ENCODE assay signal across 8 mouse cellular contexts in genomic region chr2:11601795-11602194, GRCm38 (mm10). TPM values are rescaled to one million over a fixed set of nuclear protein-coding genes. Genes with fewer than 3 reads are reported as not detected.
DNase-seq lines count a peak whose midpoint lies in the region; ATAC-seq lines count a peak whose summit lies in the region.

No protein-coding gene starts in this region.

- H3K27me3 ChIP-seq in heart, embryonic 16.5 days (ENCODE audit: control insufficient read depth, insufficient read depth, low read length), result no peaks in the 10 kb centered on the region
- no peaks in the 10 kb centered on the region for H3K27me3 ChIP-seq in hindbrain, embryonic 14.5 days (ENCODE audit: control insufficient read depth, insufficient read depth, low read length)
- no peaks in the 10 kb centered on the region for H3K27me3 ChIP-seq in midbrain, embryonic 12.5 days

- intact Hi-C loops in heart, postnatal 25 days (cut with DNase I), result loop anchor here (5.0 kb wide), 4 partner anchors 49 to 176 kb away; partner anchors contain the start of genes Ankrd16, Fbh1, Il15ra and Pfkfb3

- H3K9me3 ChIP-seq in heart, embryonic 16.5 days (replicated peaks; ENCODE audit: control insufficient read depth, low read length), result no peaks in the 10 kb centered on the region
- no peaks in the 10 kb centered on the region for H3K9me3 ChIP-seq in hindbrain, embryonic 14.5 days (ENCODE audit: control insufficient read depth, low read length)
- H3K9me3 ChIP-seq in midbrain, embryonic 12.5 days, result no peaks in the 10 kb centered on the region

- peak overlapping the region; percentile 98 for H3K9ac ChIP-seq in heart, embryonic 16.5 days (ENCODE audit: low read length)
- H3K9ac ChIP-seq in hindbrain, embryonic 14.5 days, result peak overlapping the region; percentile 93
- H3K9ac ChIP-seq in midbrain, embryonic 12.5 days (replicated peaks), result peak overlapping the region; percentile 97

- 71% methylated on average over 6 of the region's 6 CpGs for WGBS in heart, embryonic 16.5 days
- 93% methylated on average over 6 of the region's 6 CpGs for WGBS in hindbrain, embryonic 14.5 days
- 84% methylated on average over 6 of the region's 6 CpGs for WGBS in midbrain, embryonic 12.5 days

- H3K27ac ChIP-seq in heart, embryonic 16.5 days (ENCODE audit: low read length), result no peak overlapping the region
- no peak overlapping the region for H3K27ac ChIP-seq in brown adipose tissue, adult 24 weeks (replicated peaks; ENCODE audit: low read depth, low read length)
- no peak overlapping the region for H3K27ac ChIP-seq in hindbrain, embryonic 14.5 days
- H3K27ac ChIP-seq in midbrain, embryonic 12.5 days (replicated peaks), result no peak overlapping the region

- no peak for ATAC-seq in heart, embryonic 16.5 days (replicated peaks; ENCODE audit: extremely low read depth, insufficient read depth, low FRiP score)
- ATAC-seq in hindbrain, embryonic 14.5 days (ENCODE audit: low FRiP score), result no peak
- no peak for ATAC-seq in midbrain, embryonic 12.5 days (ENCODE audit: low FRiP score, low read depth)
- ATAC-seq in inflammation-experienced regulatory T-cells, adult 6 months, result no peak

- DNase-seq in heart, postnatal 25 days (ENCODE audit: low spot score), result no peak
- DNase-seq in hindbrain, embryonic 14.5 days (ENCODE audit: low spot score), result no peak
- no peak for DNase-seq in adrenal gland, adult (ENCODE audit: inconsistent age in 2 of 2, low spot score in 1 of 2)
- no peak for DNase-seq in layer of hippocampus, postnatal 36 days

- peak overlapping the region; percentile 96 for H3K4me3 ChIP-seq in heart, embryonic 16.5 days (ENCODE audit: low read length)
- H3K4me3 ChIP-seq in brown adipose tissue, adult 24 weeks (ENCODE audit: insufficient read depth, low read depth, low read length), result peak overlapping the region; percentile 83
- peak overlapping the region; percentile 87 for H3K4me3 ChIP-seq in hindbrain, embryonic 14.5 days (replicated peaks; ENCODE audit: low read length)
- peak overlapping the region; percentile 96 for H3K4me3 ChIP-seq in midbrain, embryonic 12.5 days

- peaks cover 28% of the 10 kb centered on the region for H3K36me3 ChIP-seq in heart, embryonic 16.5 days (ENCODE audit: control insufficient read depth, insufficient read depth)
- peaks cover 39% of the 10 kb centered on the region for H3K36me3 ChIP-seq in hindbrain, embryonic 14.5 days (replicated peaks; ENCODE audit: control insufficient read depth, insufficient read depth)
- H3K36me3 ChIP-seq in midbrain, embryonic 12.5 days, result peaks cover 32% of the 10 kb centered on the region

- peak overlapping the region; percentile 78 for H3K4me2 ChIP-seq in heart, embryonic 16.5 days (ENCODE audit: low read depth, low read length)
- H3K4me2 ChIP-seq in hindbrain, embryonic 14.5 days (replicated peaks), result peak overlapping the region; percentile 83
- H3K4me2 ChIP-seq in midbrain, embryonic 12.5 days (replicated peaks), result peak overlapping the region; percentile 85

- peaks cover 8% of the 10 kb centered on the region for H3K4me1 ChIP-seq in heart, embryonic 16.5 days (ENCODE audit: control insufficient read depth, insufficient read depth, low read length)
- peaks cover 7% of the 10 kb centered on the region; the same call in 1 of the 2 replicates for H3K4me1 ChIP-seq in brown adipose tissue, adult 24 weeks (ENCODE audit: control insufficient read depth, insufficient read depth, insufficient read length, low read length)
- peaks cover 10% of the 10 kb centered on the region for H3K4me1 ChIP-seq in hindbrain, embryonic 14.5 days (replicated peaks; ENCODE audit: control insufficient read depth, insufficient read depth, low read length)
- peaks cover 9% of the 10 kb centered on the region for H3K4me1 ChIP-seq in midbrain, embryonic 12.5 days

RNA-seq across cellular contexts. Expression of gene Rbm17, which starts 2.2 kb away (rescaled TPM):
- 84.5 and 102 TPM in 2 replicates for polyA plus RNA-seq in heart, embryonic 16.5 days (2015; fragmentation: Nextera tagmentation; extraction: Ambion mirVana)
- total RNA-seq in heart, postnatal 25 days (2021), result 10 to 100 TPM; 57.1 to 61.4 TPM
- 45.1 and 48.5 TPM in 2 replicates for polyA plus RNA-seq in brown adipose tissue, adult 24 weeks (2012; ENCODE audit: insufficient read depth, insufficient read length, missing spikeins)
- polyA plus RNA-seq in hindbrain, embryonic 14.5 days (2014; fragmentation: Nextera tagmentation; extraction: Ambion mirVana), result 116 and 118 TPM in 2 replicates
- 166 and 173 TPM in 2 replicates for polyA plus RNA-seq in midbrain, embryonic 12.5 days (2016; fragmentation: Nextera tagmentation; extraction: Ambion mirVana)
- polyA plus RNA-seq in inflammation-experienced regulatory T-cells, adult 6 months (2017; shearing (Covaris generic)), result 10 to 100 TPM; 31.6 to 40.5 (median 38.6) TPM
- 10 to 100 TPM; 72.4 to 86.0 TPM for total RNA-seq in layer of hippocampus, postnatal 36 days (2021)

RNA-seq across cellular contexts. Expression of gene Gm17490, which starts 24.3 kb away (rescaled TPM):
- not detected in 2 replicates for polyA plus RNA-seq in heart, embryonic 16.5 days (2015; fragmentation: Nextera tagmentation; extraction: Ambion mirVana)
- total RNA-seq in heart, postnatal 25 days (2021), result not detected
- not detected in 2 replicates for polyA plus RNA-seq in brown adipose tissue, adult 24 weeks (2012; ENCODE audit: insufficient read depth, insufficient read length, missing spikeins)
- polyA plus RNA-seq in hindbrain, embryonic 14.5 days (2014; fragmentation: Nextera tagmentation; extraction: Ambion mirVana), result not detected in 2 replicates
- not detected in 2 replicates for polyA plus RNA-seq in midbrain, embryonic 12.5 days (2016; fragmentation: Nextera tagmentation; extraction: Ambion mirVana)
- polyA plus RNA-seq in inflammation-experienced regulatory T-cells, adult 6 months (2017; shearing (Covaris generic)), result not detected
- total RNA-seq in layer of hippocampus, postnatal 36 days (2021), result not detected

RNA-seq across cellular contexts. Expression of gene Il2ra, which starts 40.8 kb away (rescaled TPM):
- polyA plus RNA-seq in heart, embryonic 16.5 days (2015; fragmentation: Nextera tagmentation; extraction: Ambion mirVana), result 8.6 and 21.2 TPM in 2 replicates
- total RNA-seq in heart, postnatal 25 days (2021), result 1 to 10 TPM in 1 of 2 experiments, under 1 TPM in 1; 0.64 to 1.0 TPM
- 0.32 and 2.0 TPM in 2 replicates for polyA plus RNA-seq in brown adipose tissue, adult 24 weeks (2012; ENCODE audit: insufficient read depth, insufficient read length, missing spikeins)
- 0.09 TPM in 1 of 2 replicates, not detected in the other for polyA plus RNA-seq in hindbrain, embryonic 14.5 days (2014; fragmentation: Nextera tagmentation; extraction: Ambion mirVana)
- 0.04 TPM in 1 of 2 replicates, not detected in the other for polyA plus RNA-seq in midbrain, embryonic 12.5 days (2016; fragmentation: Nextera tagmentation; extraction: Ambion mirVana)
- polyA plus RNA-seq in inflammation-experienced regulatory T-cells, adult 6 months (2017; shearing (Covaris generic)), result 100 to 1,000 TPM in 2 of 3 experiments, 10 to 100 TPM in 1; 79.6 to 261 (median 234) TPM
- total RNA-seq in layer of hippocampus, postnatal 36 days (2021), result under 1 TPM; 0.10 to 0.35 TPM

RNA-seq across cellular contexts. Expression of gene Pfkfb3, which starts 47.9 kb away (rescaled TPM):
- polyA plus RNA-seq in heart, embryonic 16.5 days (2015; fragmentation: Nextera tagmentation; extraction: Ambion mirVana), result 9.5 and 12.3 TPM in 2 replicates
- total RNA-seq in heart, postnatal 25 days (2021), result 10 to 100 TPM in 1 of 2 experiments, 1 to 10 TPM in 1; 7.8 to 10.4 TPM
- polyA plus RNA-seq in brown adipose tissue, adult 24 weeks (2012; ENCODE audit: insufficient read depth, insufficient read length, missing spikeins), result 190 and 226 TPM in 2 replicates
- 27.6 and 32.0 TPM in 2 replicates for polyA plus RNA-seq in hindbrain, embryonic 14.5 days (2014; fragmentation: Nextera tagmentation; extraction: Ambion mirVana)
- 14.9 and 16.3 TPM in 2 replicates for polyA plus RNA-seq in midbrain, embryonic 12.5 days (2016; fragmentation: Nextera tagmentation; extraction: Ambion mirVana)
- polyA plus RNA-seq in inflammation-experienced regulatory T-cells, adult 6 months (2017; shearing (Covaris generic)), result 10 to 100 TPM; 15.8 to 18.2 (median 16.4) TPM
- 10 to 100 TPM; 41.6 to 43.2 TPM for total RNA-seq in layer of hippocampus, postnatal 36 days (2021)
